Mouse (Mus musculus): ENCODE measurements around the gene Terb2. TPM values are rescaled to one million over a fixed set of nuclear protein-coding genes. Genes with fewer than 3 reads are reported as not detected.

Terb2 gene
- polyA plus RNA-seq, 1 experiment = not detected

DNA sequence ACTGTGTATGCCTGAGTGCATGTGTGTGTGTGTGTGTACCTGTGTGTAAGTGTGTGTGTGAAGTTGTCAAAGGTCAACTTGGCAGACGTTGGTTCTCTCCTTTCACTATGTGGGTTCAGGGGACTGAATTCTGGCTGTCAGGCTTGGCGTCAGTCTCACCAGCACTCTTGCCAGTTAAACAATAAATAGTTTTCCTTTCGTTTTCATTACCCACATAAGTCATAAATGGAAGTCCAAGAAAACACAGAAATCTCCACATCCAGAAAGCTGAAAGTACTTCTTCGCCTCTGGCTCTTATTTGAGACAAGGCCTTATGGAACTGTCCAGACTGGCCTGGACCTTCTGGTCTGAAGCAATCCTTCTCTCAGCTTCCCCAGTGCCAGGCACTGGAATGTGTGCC is 40.3 kb upstream of the Terb2 start:
- H3K79me3 ChIP-seq (ENCODE audit: low read depth) = peaks cover 28% of the 10 kb centered on the region
- H3K79me2 ChIP-seq (ENCODE audit: control insufficient read depth, insufficient read depth) = peaks cover 32% of the 10 kb centered on the region
- H3ac ChIP-seq (ENCODE audit: control insufficient read depth, insufficient read length, low read depth) = no peak overlapping the region
- no peaks in the 10 kb centered on the region for H3K27me3 ChIP-seq (ENCODE audit: control insufficient read depth, insufficient read depth, insufficient read length)
- peaks cover 12% of the 10 kb centered on the region for H3K36me3 ChIP-seq (ENCODE audit: control insufficient read depth, insufficient read depth)
- no peak overlapping the region for H3K4me3 ChIP-seq (ENCODE audit: insufficient read depth, poor library complexity, severe bottlenecking)
- TF ChIP-seq MAX (IDR thresholded peaks at IDR 0.05) (no peak), CTCF (IDR thresholded peaks at IDR 0.05; ENCODE audit: control insufficient read depth, insufficient read depth, insufficient read length) (no peak), MYOG (IDR thresholded peaks at IDR 0.05; ENCODE audit: control insufficient read depth, extremely low read depth, insufficient read length) (no peak), MYOD1 (IDR thresholded peaks at IDR 0.05; ENCODE audit: control insufficient read depth, insufficient read length, low read depth) (no peak), FOSL1 (IDR thresholded peaks at IDR 0.05; ENCODE audit: insufficient read depth, low read length, poor library complexity, severe bottlenecking) (no peak), CEBPB (IDR thresholded peaks at IDR 0.05; ENCODE audit: low read depth) (no peak), USF1 (IDR thresholded peaks at IDR 0.05; ENCODE audit: low read depth) (no peak)

DNA sequence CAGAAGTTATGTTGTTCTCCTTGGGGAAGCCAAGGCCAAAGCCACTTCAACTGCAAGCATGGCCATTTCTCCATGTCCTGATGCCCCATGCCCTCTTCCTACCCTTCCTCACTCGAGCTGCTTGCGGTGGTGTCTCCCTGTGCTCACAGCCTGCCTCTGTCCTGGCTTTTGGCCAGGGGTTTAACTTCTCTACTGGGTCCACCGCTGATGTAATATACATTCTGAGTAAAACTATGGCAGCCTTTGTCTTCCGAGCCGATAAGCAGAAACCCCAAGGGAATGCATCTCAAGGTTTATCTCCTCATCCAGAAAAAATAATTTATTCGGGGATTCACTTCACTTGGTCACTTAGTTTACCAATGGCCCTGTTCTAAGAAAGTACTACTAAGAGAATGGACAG is 39.4 kb upstream of the Terb2 start:
- Histone ChIP-seq H3K27me3 (ENCODE audit: control insufficient read depth, insufficient read depth, insufficient read length) (no peaks in the 10 kb centered on the region), H3K36me3 (ENCODE audit: control insufficient read depth, insufficient read depth) (peaks cover 21% of the 10 kb centered on the region), H3K79me3 (ENCODE audit: low read depth) (peaks cover 37% of the 10 kb centered on the region), H3ac (ENCODE audit: control insufficient read depth, insufficient read length, low read depth) (no peak overlapping the region), H3K4me3 (ENCODE audit: insufficient read depth, poor library complexity, severe bottlenecking) (no peak overlapping the region), H3K79me2 (ENCODE audit: control insufficient read depth, insufficient read depth) (peaks cover 42% of the 10 kb centered on the region)
- TF ChIP-seq CEBPB (IDR thresholded peaks at IDR 0.05; ENCODE audit: low read depth) = no peak
- no peak for TF ChIP-seq MYOG (IDR thresholded peaks at IDR 0.05; ENCODE audit: control insufficient read depth, extremely low read depth, insufficient read length)
- TF ChIP-seq USF1 (IDR thresholded peaks at IDR 0.05; ENCODE audit: low read depth) = no peak

GRCm38 (mm10) chr2:122147508-122148241 is 38.4 kb upstream of the Terb2 start, which contains the start of gene B2m:
TSS of gene B2m (plus strand) at chr2:122147686.
- Histone ChIP-seq H3K36me3 (ENCODE audit: control insufficient read depth, insufficient read depth) (peaks cover 31% of the 10 kb centered on the region), H3K79me3 (ENCODE audit: low read depth) (peaks cover 38% of the 10 kb centered on the region), H3K79me2 (ENCODE audit: control insufficient read depth, insufficient read depth) (peaks cover 50% of the 10 kb centered on the region), H3ac (ENCODE audit: control insufficient read depth, insufficient read length, low read depth) (peak within 1 kb of the TSS; percentile 96), H3K27me3 (ENCODE audit: control insufficient read depth, insufficient read depth, insufficient read length) (no peaks in the 10 kb centered on the region), H3K4me3 (ENCODE audit: insufficient read depth, poor library complexity, severe bottlenecking) (peak within 1 kb of the TSS; percentile 72)
- TF ChIP-seq MYOG (IDR thresholded peaks at IDR 0.05; ENCODE audit: control insufficient read depth, extremely low read depth, insufficient read length) = no peak
- no peak for TF ChIP-seq FOSL1 (IDR thresholded peaks at IDR 0.05; ENCODE audit: insufficient read depth, low read length, poor library complexity, severe bottlenecking)
- TF ChIP-seq MAX (IDR thresholded peaks at IDR 0.05) = no peak
- TF ChIP-seq MYOD1 (IDR thresholded peaks at IDR 0.05; ENCODE audit: control insufficient read depth, insufficient read length, low read depth) = no peak
- TF ChIP-seq CTCF (IDR thresholded peaks at IDR 0.05; ENCODE audit: control insufficient read depth, insufficient read depth, insufficient read length) = no peak
- no peak for TF ChIP-seq CEBPB (IDR thresholded peaks at IDR 0.05; ENCODE audit: low read depth)
- no peak for TF ChIP-seq USF1 (IDR thresholded peaks at IDR 0.05; ENCODE audit: low read depth)

DNA sequence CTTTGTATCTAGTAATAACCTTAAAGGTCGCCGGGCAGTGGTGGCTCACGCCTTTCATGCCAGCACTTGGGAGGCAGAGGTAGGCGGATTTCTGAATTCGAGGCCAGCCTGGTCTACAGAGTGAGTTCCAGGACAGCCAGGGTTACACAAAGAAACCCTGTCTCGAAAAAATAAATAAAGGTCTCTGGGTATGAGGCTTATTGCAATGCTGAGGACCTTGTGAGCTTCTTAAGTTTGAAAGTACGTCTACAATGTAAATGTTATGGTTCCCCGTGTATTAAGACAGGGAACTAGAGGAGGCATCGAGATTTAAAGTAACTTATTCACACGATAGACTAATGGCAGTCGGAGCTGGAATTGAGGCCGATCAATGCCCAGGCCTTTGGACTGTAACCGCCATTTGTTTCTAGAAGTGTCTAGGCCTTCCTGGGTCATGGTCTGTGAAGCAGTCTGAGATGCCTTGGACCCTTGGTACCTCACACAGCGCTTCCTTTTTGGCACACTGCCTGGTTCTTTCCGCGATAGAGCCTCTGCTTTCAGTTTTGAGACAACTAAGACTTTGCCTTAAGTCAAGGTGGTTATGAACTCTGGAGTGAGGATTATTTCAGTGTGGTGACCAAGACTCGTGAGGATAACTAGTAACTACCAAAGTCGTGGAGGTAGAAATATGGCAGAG is 37.7 kb upstream of the Terb2 start:
- peak overlapping the region; percentile 96 for H3ac ChIP-seq (ENCODE audit: control insufficient read depth, insufficient read length, low read depth)
- H3K79me2 ChIP-seq (ENCODE audit: control insufficient read depth, insufficient read depth) = peaks cover 50% of the 10 kb centered on the region
- H3K27me3 ChIP-seq (ENCODE audit: control insufficient read depth, insufficient read depth, insufficient read length) = no peaks in the 10 kb centered on the region
- H3K36me3 ChIP-seq (ENCODE audit: control insufficient read depth, insufficient read depth) = peaks cover 38% of the 10 kb centered on the region
- no peak for TF ChIP-seq CTCF (IDR thresholded peaks at IDR 0.05; ENCODE audit: control insufficient read depth, insufficient read depth, insufficient read length)
- TF ChIP-seq FOSL1 (IDR thresholded peaks at IDR 0.05; ENCODE audit: insufficient read depth, low read length, poor library complexity, severe bottlenecking) = no peak
- TF ChIP-seq CEBPB (IDR thresholded peaks at IDR 0.05; ENCODE audit: low read depth) = no peak
- no peak for TF ChIP-seq MYOD1 (IDR thresholded peaks at IDR 0.05; ENCODE audit: control insufficient read depth, insufficient read length, low read depth)
- TF ChIP-seq MAX (IDR thresholded peaks at IDR 0.05) = no peak
- no peak for TF ChIP-seq MYOG (IDR thresholded peaks at IDR 0.05; ENCODE audit: control insufficient read depth, extremely low read depth, insufficient read length)
- no peak for TF ChIP-seq USF1 (IDR thresholded peaks at IDR 0.05; ENCODE audit: low read depth)
- peak overlapping the region; percentile 72 for H3K4me3 ChIP-seq (ENCODE audit: insufficient read depth, poor library complexity, severe bottlenecking)
- peaks cover 38% of the 10 kb centered on the region for H3K79me3 ChIP-seq (ENCODE audit: low read depth)

- Histone ChIP-seq H3K79me3 (ENCODE audit: low read depth) (peaks cover 38% of the 10 kb centered on the region), H3K79me2 (ENCODE audit: control insufficient read depth, insufficient read depth) (peaks cover 50% of the 10 kb centered on the region), H3K4me3 (ENCODE audit: insufficient read depth, poor library complexity, severe bottlenecking) (peak overlapping the region; percentile 72), H3ac (ENCODE audit: control insufficient read depth, insufficient read length, low read depth) (no peak overlapping the region), H3K36me3 (ENCODE audit: control insufficient read depth, insufficient read depth) (peaks cover 45% of the 10 kb centered on the region), H3K27me3 (ENCODE audit: control insufficient read depth, insufficient read depth, insufficient read length) (no peaks in the 10 kb centered on the region)
- no peak for TF ChIP-seq MYOD1 (IDR thresholded peaks at IDR 0.05; ENCODE audit: control insufficient read depth, insufficient read length, low read depth)
- no peak for TF ChIP-seq FOSL1 (IDR thresholded peaks at IDR 0.05; ENCODE audit: insufficient read depth, low read length, poor library complexity, severe bottlenecking)
- TF ChIP-seq CEBPB (IDR thresholded peaks at IDR 0.05; ENCODE audit: low read depth) = no peak
- no peak for TF ChIP-seq MAX (IDR thresholded peaks at IDR 0.05)
Observed at GRCm38 (mm10) chr2:122149316-122149715, 36.8 kb upstream of the Terb2 start.
